Mouse (Mus musculus): Measurements from ENCODE around the gene Fzd5. TPM values are rescaled to one million over a fixed set of nuclear protein-coding genes. Genes with fewer than 3 reads are reported as not detected.

Fzd5 gene
- polyA plus RNA-seq, 1 experiment = 2.3 TPM

- Histone ChIP-seq H3K36me3 (ENCODE audit: control insufficient read depth) (peaks cover 56% of the 10 kb centered on the region), H3K27me3 (ENCODE audit: control insufficient read depth) (no peaks in the 10 kb centered on the region), H3K4me1 (ENCODE audit: control insufficient read depth) (no peaks in the 10 kb centered on the region; the same call in 1 of the 2 replicates), H3K4me3 (replicated peaks) (no peak overlapping the region), H3K9me3 (ENCODE audit: control insufficient read depth, low read length) (no peaks in the 10 kb centered on the region)
- no peak for TF ChIP-seq TAL1 (IDR thresholded peaks at IDR 0.05; ENCODE audit: low read length)
- TF ChIP-seq GATA1 (IDR thresholded peaks at IDR 0.05; ENCODE audit: low read length) = no peak
Measured at GRCm38 (mm10) chr1:64721034-64721587, 16.4 kb downstream of the Fzd5 start.

- Histone ChIP-seq H3K4me1 (ENCODE audit: control insufficient read depth) (peaks cover 13% of the 10 kb centered on the region), H3K4me3 (replicated peaks) (no peak overlapping the region), H3K9me3 (ENCODE audit: control insufficient read depth, low read length) (no peaks in the 10 kb centered on the region), H3K27me3 (ENCODE audit: control insufficient read depth) (no peaks in the 10 kb centered on the region), H3K36me3 (ENCODE audit: control insufficient read depth) (peaks cover 44% of the 10 kb centered on the region)
- TF ChIP-seq GATA1 (IDR thresholded peaks at IDR 0.05; ENCODE audit: low read length) = no peak
- TF ChIP-seq TAL1 (IDR thresholded peaks at IDR 0.05; ENCODE audit: low read length) = no peak
Measured at GRCm38 (mm10) chr1:64717504-64717903, 20.0 kb downstream of the Fzd5 start.

- Histone ChIP-seq H3K4me1 (ENCODE audit: control insufficient read depth) (peaks cover 13% of the 10 kb centered on the region), H3K9me3 (ENCODE audit: control insufficient read depth, low read length) (no peaks in the 10 kb centered on the region), H3K27me3 (ENCODE audit: control insufficient read depth) (no peaks in the 10 kb centered on the region), H3K4me3 (replicated peaks) (no peak overlapping the region), H3K36me3 (ENCODE audit: control insufficient read depth) (peaks cover 38% of the 10 kb centered on the region)
- TF ChIP-seq TAL1 (IDR thresholded peaks at IDR 0.05; ENCODE audit: low read length) (no peak), GATA1 (IDR thresholded peaks at IDR 0.05; ENCODE audit: low read length) (no peak)
Measured at GRCm38 (mm10) chr1:64716589-64717304, 20.8 kb downstream of the Fzd5 start.

- H3K27me3 ChIP-seq (ENCODE audit: control insufficient read depth) = no peaks in the 10 kb centered on the region
- H3K4me1 ChIP-seq (ENCODE audit: control insufficient read depth) = peaks cover 13% of the 10 kb centered on the region
- H3K9me3 ChIP-seq (ENCODE audit: control insufficient read depth, low read length) = no peaks in the 10 kb centered on the region
- H3K36me3 ChIP-seq (ENCODE audit: control insufficient read depth) = peaks cover 25% of the 10 kb centered on the region
- no peak overlapping the region for H3K4me3 ChIP-seq (replicated peaks)
- TF ChIP-seq GATA1 (IDR thresholded peaks at IDR 0.05; ENCODE audit: low read length) (no peak), TAL1 (IDR thresholded peaks at IDR 0.05; ENCODE audit: low read length) (no peak)
Measured at GRCm38 (mm10) chr1:64715458-64715857, 22.1 kb downstream of the Fzd5 start.

GRCm38 (mm10) chr1:64712006-64712760 is 25.4 kb downstream of the Fzd5 start:
- H3K9me3 ChIP-seq (ENCODE audit: control insufficient read depth, low read length) = no peaks in the 10 kb centered on the region
- no peaks in the 10 kb centered on the region for H3K27me3 ChIP-seq (ENCODE audit: control insufficient read depth)
- TF ChIP-seq GATA1 (IDR thresholded peaks at IDR 0.05; ENCODE audit: low read length) = no peak
- no peak for TF ChIP-seq TAL1 (IDR thresholded peaks at IDR 0.05; ENCODE audit: low read length)
- H3K4me3 ChIP-seq (replicated peaks) = no peak overlapping the region
- H3K36me3 ChIP-seq (ENCODE audit: control insufficient read depth) = peaks cover 18% of the 10 kb centered on the region
- H3K4me1 ChIP-seq (ENCODE audit: control insufficient read depth) = peaks cover 22% of the 10 kb centered on the region

GRCm38 (mm10) chr1:64709891-64710290 is 27.7 kb downstream of the Fzd5 start:
- no peak overlapping the region for H3K4me3 ChIP-seq (replicated peaks)
- H3K27me3 ChIP-seq (ENCODE audit: control insufficient read depth) = no peaks in the 10 kb centered on the region
- peaks cover 34% of the 10 kb centered on the region for H3K4me1 ChIP-seq (ENCODE audit: control insufficient read depth)
- TF ChIP-seq TAL1 (IDR thresholded peaks at IDR 0.05; ENCODE audit: low read length) (no peak), GATA1 (IDR thresholded peaks at IDR 0.05; ENCODE audit: low read length) (no peak)
- peaks cover 11% of the 10 kb centered on the region for H3K36me3 ChIP-seq (ENCODE audit: control insufficient read depth)
- no peaks in the 10 kb centered on the region for H3K9me3 ChIP-seq (ENCODE audit: control insufficient read depth, low read length)

GRCm38 (mm10) chr1:64706610-64707009 is 30.9 kb downstream of the Fzd5 start:
- Histone ChIP-seq H3K36me3 (ENCODE audit: control insufficient read depth) (peaks cover 10% of the 10 kb centered on the region), H3K27me3 (ENCODE audit: control insufficient read depth) (no peaks in the 10 kb centered on the region), H3K9me3 (ENCODE audit: control insufficient read depth, low read length) (no peaks in the 10 kb centered on the region), H3K4me1 (ENCODE audit: control insufficient read depth) (peaks cover 33% of the 10 kb centered on the region), H3K4me3 (replicated peaks) (no peak overlapping the region)
- TF ChIP-seq GATA1 (IDR thresholded peaks at IDR 0.05; ENCODE audit: low read length) = no peak
- no peak for TF ChIP-seq TAL1 (IDR thresholded peaks at IDR 0.05; ENCODE audit: low read length)

- H3K4me3 ChIP-seq (replicated peaks) = no peak overlapping the region
- TF ChIP-seq TAL1 (IDR thresholded peaks at IDR 0.05; ENCODE audit: low read length) (no peak), GATA1 (IDR thresholded peaks at IDR 0.05; ENCODE audit: low read length) (no peak)
- H3K36me3 ChIP-seq (ENCODE audit: control insufficient read depth) = peaks cover 13% of the 10 kb centered on the region
- H3K4me1 ChIP-seq (ENCODE audit: control insufficient read depth) = peaks cover 33% of the 10 kb centered on the region
- H3K9me3 ChIP-seq (ENCODE audit: control insufficient read depth, low read length) = no peaks in the 10 kb centered on the region
- H3K27me3 ChIP-seq (ENCODE audit: control insufficient read depth) = no peaks in the 10 kb centered on the region
Measured at GRCm38 (mm10) chr1:64705230-64705629, 32.3 kb downstream of the Fzd5 start.

- H3K9me3 ChIP-seq (ENCODE audit: control insufficient read depth, low read length) = no peaks in the 10 kb centered on the region
- no peak overlapping the region for H3K4me3 ChIP-seq (replicated peaks)
- no peaks in the 10 kb centered on the region for H3K27me3 ChIP-seq (ENCODE audit: control insufficient read depth)
- TF ChIP-seq GATA1 (IDR thresholded peaks at IDR 0.05; ENCODE audit: low read length) (no peak), TAL1 (IDR thresholded peaks at IDR 0.05; ENCODE audit: low read length) (no peak)
- peaks cover 20% of the 10 kb centered on the region for H3K4me1 ChIP-seq (ENCODE audit: control insufficient read depth)
- peaks cover 11% of the 10 kb centered on the region for H3K36me3 ChIP-seq (ENCODE audit: control insufficient read depth)
Measured at GRCm38 (mm10) chr1:64701780-64702179, 35.8 kb downstream of the Fzd5 start.
